Mouse (Mus musculus) hindbrain, embryonic 15.5 days (tissue): ENCODE data around the gene Gcnt1. TPM values are rescaled to one million over a fixed set of nuclear protein-coding genes. Genes with fewer than 3 reads are reported as not detected.

Experiments used
- ATAC-seq: fragments of 200-750 bp; cut with Nextera tagmentation; 2 replicates; pipeline ENCODE4 v1.8.0; 2017; ENCODE audit warnings: low read depth, moderate number of reproducible peaks, moderate TSS enrichment; ENCODE audit not compliant: low FRiP score
- H3K27ac ChIP-seq: fragments of 300-500 bp; sonication (generic); replicated peaks from 2 replicates; pipeline ENCODE4 v1.5.1; 2015; ENCODE audit warnings: mild to moderate bottlenecking, inconsistent platforms
- H3K27me3 ChIP-seq: fragments of 300-500 bp; sonication (generic); 2 replicates; pipeline ENCODE4 v1.6.1; 2015; ENCODE audit warnings: control low read depth, inconsistent platforms
- H3K36me3 ChIP-seq: fragments of 300-500 bp; sonication (generic); 2 replicates; pipeline ENCODE4 v1.6.1; 2015; ENCODE audit warnings: control low read depth, inconsistent platforms
- H3K4me1 ChIP-seq: fragments of 300-500 bp; sonication (generic); replicated peaks from 2 replicates; pipeline ENCODE4 v1.6.1; 2015; ENCODE audit warnings: control low read depth, inconsistent platforms
- H3K4me2 ChIP-seq: fragments of 300-500 bp; sonication (generic); 2 replicates; pipeline ENCODE4 v1.6.1; 2015; ENCODE audit warnings: moderate library complexity, mild to moderate bottlenecking, inconsistent platforms
- H3K4me3 ChIP-seq: fragments of 300-500 bp; sonication (generic); 2 replicates; pipeline ENCODE4 v1.5.1; 2015; ENCODE audit warnings: mild to moderate bottlenecking, inconsistent platforms
- H3K9ac ChIP-seq: fragments of 300-500 bp; sonication (generic); 2 replicates; pipeline ENCODE4 v1.6.1; 2015; ENCODE audit warnings: inconsistent platforms
- H3K9me3 ChIP-seq: fragments of 300-500 bp; sonication (generic); 2 replicates; pipeline ENCODE4 v1.6.1; 2016; ENCODE audit warnings: control low read depth, inconsistent platforms
- WGBS: fragments of 180-500 bp; shearing (Covaris S2); methylation state at CpG from one replicate; pipeline ENCODE4 v1.1.7; 2015; 5-methylcytosine and 5-hydroxymethylcytosine counted together
- polyA plus RNA-seq: library from polyadenylated mRNA; unstranded; fragments of >200 nt; fragmentation: Nextera tagmentation; extraction: Ambion mirVana; gene quantifications from 2 replicates; pipeline ENCODE4 v1.2.1, GENCODE M21; 2015

Gcnt1 gene
- polyA plus RNA-seq, 1 experiment from 2014 or later: 0.71 TPM

DNA sequence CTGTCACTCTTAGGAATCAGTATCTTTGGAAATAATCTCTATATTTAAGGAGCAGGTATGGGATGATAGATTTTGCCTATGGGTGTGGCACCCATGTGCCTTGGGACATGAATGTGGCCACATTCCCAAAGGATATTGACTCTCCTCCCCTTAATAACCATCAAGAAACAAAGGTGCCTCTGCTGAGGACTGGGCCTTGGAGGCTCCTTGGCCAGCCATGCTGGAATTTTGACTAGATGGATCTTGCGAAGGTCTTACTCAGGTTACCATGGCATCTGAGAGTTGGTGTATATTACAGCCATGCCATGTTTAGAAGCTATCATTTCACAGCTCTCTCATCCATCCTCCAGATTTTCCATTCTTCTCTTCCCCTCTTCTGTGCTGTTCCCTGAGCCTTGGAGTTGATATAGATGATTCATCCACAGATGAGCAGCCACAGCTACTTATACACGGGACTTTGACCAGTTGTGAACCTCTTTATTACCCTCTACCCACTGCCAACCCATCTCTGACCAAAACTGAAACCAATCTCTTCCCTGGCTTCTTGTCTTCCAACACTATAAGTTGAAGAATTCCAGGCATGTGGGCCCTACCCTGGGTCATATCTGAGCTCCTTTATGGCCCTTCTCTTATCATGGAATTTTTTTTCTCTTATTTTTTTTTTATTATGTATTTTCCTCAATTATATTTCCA lies 56.2 kb downstream of the Gcnt1 start:
- ATAC-seq: no peak
- no peaks in the 10 kb centered on the region for H3K4me1 ChIP-seq
- H3K9me3 ChIP-seq: no peaks in the 10 kb centered on the region
- no peak overlapping the region for H3K27ac ChIP-seq
- no peaks in the 10 kb centered on the region for H3K36me3 ChIP-seq
- H3K4me3 ChIP-seq: no peak overlapping the region
- H3K4me2 ChIP-seq: no peak overlapping the region
- H3K9ac ChIP-seq: no peak overlapping the region
- H3K27me3 ChIP-seq: no peaks in the 10 kb centered on the region
- WGBS: 89% methylated on average over 2 of the region's 2 CpGs

DNA sequence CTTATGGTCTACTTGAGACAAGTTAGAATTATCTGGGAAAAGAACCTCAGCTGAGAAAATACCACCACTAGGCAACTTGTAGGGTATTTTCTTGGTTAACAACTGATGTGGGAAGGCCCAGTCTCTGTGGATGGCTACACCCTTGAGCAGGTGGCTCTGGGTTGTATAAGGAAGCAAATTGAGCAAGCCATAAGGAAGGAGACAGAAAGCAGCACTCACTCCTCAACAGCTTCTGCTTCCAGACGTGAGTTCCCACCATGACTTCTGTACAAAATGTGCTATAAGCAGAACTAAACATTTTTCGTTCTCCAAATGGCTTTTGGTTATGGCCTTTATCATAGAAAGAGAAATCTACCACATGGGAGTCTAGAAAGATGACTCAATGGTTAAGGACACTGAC lies 58.2 kb downstream of the Gcnt1 start:
- H3K36me3 ChIP-seq: no peaks in the 10 kb centered on the region
- H3K4me2 ChIP-seq: no peak overlapping the region
- H3K27me3 ChIP-seq: no peaks in the 10 kb centered on the region
- no peak overlapping the region for H3K27ac ChIP-seq
- no peak for ATAC-seq
- 79% methylated on average over 2 of the region's 2 CpGs for WGBS
- no peaks in the 10 kb centered on the region for H3K9me3 ChIP-seq
- no peak overlapping the region for H3K9ac ChIP-seq
- H3K4me3 ChIP-seq: no peak overlapping the region
- H3K4me1 ChIP-seq: no peaks in the 10 kb centered on the region

DNA sequence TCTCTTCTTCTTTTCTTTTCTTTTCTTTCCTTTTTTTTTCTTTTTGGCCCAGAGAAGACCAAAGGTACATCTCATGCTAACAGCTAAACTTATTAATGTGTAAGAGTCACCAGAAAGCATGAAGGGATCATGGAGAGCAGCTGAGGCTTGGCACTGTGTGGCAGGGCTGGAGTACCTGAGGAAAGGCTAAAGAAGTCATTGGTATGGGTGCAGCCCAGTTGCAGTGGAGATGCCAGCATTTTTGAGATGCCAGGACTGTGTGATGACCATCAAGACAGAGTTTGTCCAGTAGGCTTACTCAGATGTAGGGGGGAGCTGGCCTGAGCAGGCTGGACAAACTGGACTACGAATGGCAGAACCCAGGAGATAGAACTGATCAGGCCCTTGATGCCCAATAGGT lies 58.9 kb downstream of the Gcnt1 start:
- H3K9me3 ChIP-seq: no peaks in the 10 kb centered on the region

DNA sequence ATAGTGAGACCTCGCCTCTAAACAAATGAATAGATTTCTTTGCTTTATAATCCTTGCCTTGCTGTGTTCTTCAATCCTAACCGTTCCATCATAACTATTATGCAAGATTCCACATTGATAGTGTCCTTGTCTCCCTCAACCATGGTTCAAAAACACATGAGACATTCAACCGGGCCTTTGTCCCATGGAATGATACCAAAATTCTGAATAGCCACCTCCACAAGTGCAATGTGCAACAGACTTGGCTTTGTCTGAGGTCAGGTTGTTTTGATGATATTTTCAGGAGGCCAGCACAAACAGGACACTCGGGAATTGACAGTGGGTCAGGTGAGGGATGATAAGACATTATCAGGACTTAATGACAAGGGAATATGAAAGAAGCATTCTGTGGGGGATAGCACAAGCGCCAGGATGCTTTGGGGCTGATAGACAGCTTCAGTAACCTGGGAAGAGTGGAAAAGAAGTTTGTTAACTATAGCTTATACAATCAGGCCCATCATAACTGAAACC lies 59.9 kb downstream of the Gcnt1 start:
- H3K4me2 ChIP-seq: no peak overlapping the region
- H3K9me3 ChIP-seq: no peaks in the 10 kb centered on the region
- no peak for ATAC-seq
- H3K27me3 ChIP-seq: no peaks in the 10 kb centered on the region
- no peak overlapping the region for H3K9ac ChIP-seq
- H3K36me3 ChIP-seq: no peaks in the 10 kb centered on the region
- no peak overlapping the region for H3K27ac ChIP-seq
- H3K4me1 ChIP-seq: no peaks in the 10 kb centered on the region
- H3K4me3 ChIP-seq: no peak overlapping the region
- 93% methylated on average over 5 of the region's 5 CpGs for WGBS

More for the DNA sequence above, 58.9 kb downstream of the Gcnt1 start:
- 84% methylated on average over 1 of the region's 1 CpGs for WGBS
- Histone ChIP-seq H3K4me3 (no peak overlapping the region), H3K27me3 (no peaks in the 10 kb centered on the region), H3K27ac (no peak overlapping the region), H3K4me1 (no peaks in the 10 kb centered on the region), H3K9ac (no peak overlapping the region), H3K4me2 (no peak overlapping the region), H3K36me3 (no peaks in the 10 kb centered on the region)
- no peak for ATAC-seq

DNA sequence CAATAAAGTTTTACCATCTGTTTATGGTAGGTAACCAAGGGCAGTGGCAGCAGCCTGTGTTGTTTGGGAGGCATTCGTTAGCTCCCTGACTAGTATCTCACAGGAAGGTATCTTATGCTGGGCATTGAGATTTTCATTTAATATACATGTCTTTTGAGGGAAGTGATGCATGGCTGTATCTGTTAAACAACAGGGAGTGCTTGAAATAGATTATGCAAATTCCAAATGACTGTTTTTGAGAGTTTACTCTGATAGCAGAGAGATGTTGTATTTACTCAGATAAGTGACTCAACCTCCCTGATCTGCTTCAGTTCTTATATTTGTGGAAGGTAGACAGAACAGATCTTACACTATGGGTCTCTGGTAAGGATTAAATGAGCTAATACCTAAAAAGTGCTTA lies 61.1 kb downstream of the Gcnt1 start:
- H3K9me3 ChIP-seq: no peaks in the 10 kb centered on the region
- H3K36me3 ChIP-seq: no peaks in the 10 kb centered on the region
- no peak overlapping the region for H3K4me3 ChIP-seq
- no peak overlapping the region for H3K27ac ChIP-seq
- ATAC-seq: no peak
- no peak overlapping the region for H3K9ac ChIP-seq
- no peaks in the 10 kb centered on the region for H3K27me3 ChIP-seq
- H3K4me2 ChIP-seq: no peak overlapping the region
- WGBS: 83% methylated on average over 1 of the region's 1 CpGs
- no peaks in the 10 kb centered on the region for H3K4me1 ChIP-seq

DNA sequence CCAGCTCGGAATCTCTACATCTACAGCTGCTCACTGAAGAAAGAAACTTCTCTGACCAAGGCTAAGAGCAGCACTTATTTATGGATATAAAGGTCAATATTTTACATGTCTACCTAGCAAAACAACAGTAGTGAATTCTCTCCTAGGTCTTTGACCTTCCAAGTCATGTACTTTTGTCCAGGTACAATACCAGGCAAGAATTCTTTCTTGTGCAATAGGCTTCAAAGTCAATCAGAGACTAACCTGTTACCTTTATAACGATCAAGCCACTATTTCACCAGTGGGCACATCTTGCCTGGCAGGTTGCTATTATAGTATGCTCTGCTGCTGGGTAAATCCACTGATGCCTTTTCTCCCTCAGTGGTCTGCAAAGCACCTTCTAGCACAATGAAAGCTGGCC lies 61.6 kb downstream of the Gcnt1 start:
- Histone ChIP-seq H3K9me3 (no peaks in the 10 kb centered on the region), H3K4me2 (no peak overlapping the region), H3K36me3 (no peaks in the 10 kb centered on the region), H3K9ac (no peak overlapping the region), H3K27me3 (no peaks in the 10 kb centered on the region), H3K4me1 (no peaks in the 10 kb centered on the region), H3K4me3 (no peak overlapping the region), H3K27ac (no peak overlapping the region)
- ATAC-seq: no peak
- WGBS: 100% methylated on average over 2 of the region's 2 CpGs

DNA sequence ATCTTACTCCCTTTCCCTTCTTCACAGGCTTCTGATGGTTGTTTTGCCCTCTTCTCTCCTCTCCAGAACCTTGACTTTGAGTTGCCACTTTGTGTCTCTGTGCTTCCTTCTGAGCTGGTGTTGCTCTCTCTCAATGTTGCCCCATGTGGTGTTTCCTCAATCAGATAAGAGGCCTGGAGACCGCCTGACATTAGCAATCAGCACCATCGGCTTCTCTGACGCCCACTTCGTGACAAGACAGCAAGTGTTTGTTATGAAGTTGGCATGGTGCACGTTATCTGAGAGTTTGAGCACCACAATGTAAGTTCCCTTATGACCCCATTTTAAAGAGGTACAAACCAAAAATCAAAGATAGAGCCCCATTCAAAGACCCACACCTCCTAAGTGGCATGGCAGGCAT lies 76.6 kb downstream of the Gcnt1 start:
- Histone ChIP-seq H3K27me3 (no peaks in the 10 kb centered on the region), H3K4me3 (no peak overlapping the region), H3K36me3 (no peaks in the 10 kb centered on the region), H3K9me3 (no peaks in the 10 kb centered on the region), H3K27ac (no peak overlapping the region), H3K4me1 (no peaks in the 10 kb centered on the region), H3K9ac (no peak overlapping the region), H3K4me2 (no peak overlapping the region)
- 93% methylated on average over 5 of the region's 5 CpGs for WGBS
- ATAC-seq: no peak

DNA sequence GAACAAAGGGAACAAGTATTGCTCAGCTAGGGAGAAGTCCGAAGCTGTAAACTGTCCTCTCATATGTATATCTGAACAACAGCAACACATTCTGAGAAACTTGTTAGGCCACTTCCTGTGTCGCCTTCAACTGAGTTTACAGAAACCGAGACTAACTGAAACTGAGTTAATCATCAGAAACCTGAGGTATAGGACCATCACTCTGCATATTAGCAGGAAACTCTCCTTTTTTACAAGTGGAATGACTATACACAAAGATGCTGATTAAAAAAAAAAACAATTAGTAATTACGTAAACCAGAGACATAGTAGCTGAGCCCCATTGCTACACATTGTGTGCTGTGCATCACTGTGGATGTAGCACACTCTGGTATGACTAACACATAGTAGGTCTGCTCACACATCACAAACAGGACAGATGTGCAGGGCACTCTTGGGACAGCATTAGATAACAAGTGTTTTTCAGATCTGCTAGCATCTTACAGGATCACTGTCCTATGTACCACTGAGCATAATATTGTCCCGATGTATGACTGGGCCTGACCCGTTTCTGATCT lies 77.4 kb downstream of the Gcnt1 start:
- no peak overlapping the region for H3K9ac ChIP-seq
- no peak overlapping the region for H3K4me2 ChIP-seq
- H3K4me1 ChIP-seq: no peaks in the 10 kb centered on the region
- H3K27ac ChIP-seq: no peak overlapping the region
- 94% methylated on average over 6 of the region's 6 CpGs for WGBS
- no peak overlapping the region for H3K4me3 ChIP-seq
- no peaks in the 10 kb centered on the region for H3K9me3 ChIP-seq
- ATAC-seq: no peak
- no peaks in the 10 kb centered on the region for H3K27me3 ChIP-seq
- no peaks in the 10 kb centered on the region for H3K36me3 ChIP-seq

DNA sequence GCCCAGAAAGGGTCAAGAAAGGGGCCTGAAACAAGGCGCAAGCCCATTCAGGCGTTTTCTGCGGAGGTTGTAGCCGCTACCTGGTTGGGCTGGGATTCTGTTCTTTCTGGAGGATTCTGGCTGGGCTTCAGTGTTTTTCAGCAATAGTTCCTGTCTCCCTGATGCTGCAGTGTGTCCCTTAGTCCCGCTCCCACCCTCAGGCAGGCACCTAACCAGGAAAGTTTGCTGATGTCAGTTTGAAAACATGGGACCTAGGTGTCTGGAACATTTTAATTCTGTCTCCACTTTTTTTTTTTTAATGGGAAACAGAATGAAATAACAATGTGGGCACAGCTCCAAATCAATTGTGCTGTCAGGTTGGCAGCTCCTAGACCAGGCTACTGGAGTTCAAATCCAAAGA lies 78.5 kb downstream of the Gcnt1 start:
- no peak overlapping the region for H3K27ac ChIP-seq
- no peaks in the 10 kb centered on the region for H3K36me3 ChIP-seq
- 92% methylated on average over 5 of the region's 5 CpGs for WGBS
- H3K4me1 ChIP-seq: no peaks in the 10 kb centered on the region
- ATAC-seq: no peak
- H3K27me3 ChIP-seq: no peaks in the 10 kb centered on the region
- H3K4me3 ChIP-seq: no peak overlapping the region
- H3K4me2 ChIP-seq: no peak overlapping the region
- no peak overlapping the region for H3K9ac ChIP-seq
- no peaks in the 10 kb centered on the region for H3K9me3 ChIP-seq

DNA sequence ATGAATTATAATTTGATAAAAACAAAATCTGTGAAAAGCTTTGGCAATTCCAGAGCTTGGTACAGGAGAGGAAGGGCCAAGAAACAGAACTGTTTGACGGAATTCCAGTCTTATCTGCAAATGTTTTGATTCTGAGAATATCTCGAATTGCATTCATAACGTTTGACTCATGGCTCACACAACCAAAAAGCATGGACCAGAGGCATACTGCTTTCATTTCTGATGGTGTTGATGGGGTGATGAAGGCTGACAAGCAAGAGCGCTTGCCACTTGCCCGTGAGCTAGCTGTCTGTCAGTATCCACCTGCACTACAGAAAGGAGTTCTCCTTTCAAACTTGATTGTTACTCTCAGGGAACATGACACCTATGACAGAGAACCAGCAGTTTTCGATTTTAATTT lies 83.1 kb downstream of the Gcnt1 start:
- H3K27ac ChIP-seq: no peak overlapping the region
- H3K4me3 ChIP-seq: no peak overlapping the region
- H3K27me3 ChIP-seq: no peaks in the 10 kb centered on the region
- WGBS: 92% methylated on average over 6 of the region's 6 CpGs
- no peaks in the 10 kb centered on the region for H3K9me3 ChIP-seq
- no peak overlapping the region for H3K4me2 ChIP-seq
- no peaks in the 10 kb centered on the region for H3K36me3 ChIP-seq
- no peak for ATAC-seq
- no peaks in the 10 kb centered on the region for H3K4me1 ChIP-seq
- no peak overlapping the region for H3K9ac ChIP-seq

DNA sequence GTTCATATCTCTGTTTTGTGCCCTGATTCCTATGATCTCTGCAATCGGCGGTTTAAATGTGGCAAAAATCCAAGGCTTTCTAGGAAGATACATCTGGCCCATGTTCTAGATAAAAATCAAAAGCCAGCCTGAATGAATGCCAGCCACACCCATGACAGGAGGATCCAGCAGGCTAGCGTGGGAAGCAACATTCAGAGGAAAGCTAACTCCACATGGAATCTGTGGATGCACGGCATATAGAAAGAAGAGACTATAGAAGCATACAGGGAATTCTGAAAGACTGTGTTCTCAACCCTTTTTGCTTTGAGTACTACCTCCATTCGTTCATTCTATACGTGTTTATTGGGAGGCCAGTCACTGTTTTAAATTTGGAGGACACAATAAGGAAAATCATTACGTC lies 86.6 kb downstream of the Gcnt1 start:
- no peaks in the 10 kb centered on the region for H3K4me1 ChIP-seq
- H3K9ac ChIP-seq: no peak overlapping the region
- H3K36me3 ChIP-seq: no peaks in the 10 kb centered on the region
- WGBS: 86% methylated on average over 7 of the region's 7 CpGs
- H3K9me3 ChIP-seq: no peaks in the 10 kb centered on the region
- no peaks in the 10 kb centered on the region for H3K27me3 ChIP-seq
- no peak for ATAC-seq
- H3K4me2 ChIP-seq: no peak overlapping the region
- H3K27ac ChIP-seq: no peak overlapping the region
- no peak overlapping the region for H3K4me3 ChIP-seq

DNA sequence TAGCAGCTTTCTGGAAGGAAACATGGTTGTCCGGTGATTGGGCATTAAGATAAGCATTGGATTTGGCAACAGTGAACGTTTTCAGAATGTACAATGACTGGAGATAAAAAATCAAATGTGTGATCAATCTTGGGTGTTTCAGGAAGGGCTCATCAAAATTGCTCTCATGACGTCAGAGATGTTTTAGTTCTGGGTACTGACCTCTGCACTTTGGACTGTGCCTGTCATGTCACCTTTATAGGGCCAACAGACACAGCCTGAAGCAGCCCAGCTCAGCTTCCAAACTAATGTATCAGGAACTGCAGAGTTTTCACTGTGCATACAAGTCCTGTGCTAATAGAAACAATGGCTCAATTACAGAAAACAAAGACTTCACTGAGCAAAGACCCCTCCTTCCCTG lies 89.3 kb downstream of the Gcnt1 start:
- Histone ChIP-seq H3K9ac (no peak overlapping the region), H3K27ac (no peak overlapping the region), H3K4me2 (no peak overlapping the region), H3K27me3 (no peaks in the 10 kb centered on the region), H3K36me3 (no peaks in the 10 kb centered on the region), H3K4me3 (no peak overlapping the region), H3K9me3 (no peaks in the 10 kb centered on the region), H3K4me1 (no peaks in the 10 kb centered on the region)
- ATAC-seq: no peak
- WGBS: 79% methylated on average over 3 of the region's 3 CpGs
